Mouse (Mus musculus): ENCODE measurements around the gene Panx2. TPM values are rescaled to one million over a fixed set of nuclear protein-coding genes. Genes with fewer than 3 reads are reported as not detected.
A peak's percentile ranks its signal among the peaks of the same experiment; 100 is the strongest.

Gene Panx2
- polyA plus RNA-seq, 1 experiment from 2014 or later: 0.94 TPM

DNA sequence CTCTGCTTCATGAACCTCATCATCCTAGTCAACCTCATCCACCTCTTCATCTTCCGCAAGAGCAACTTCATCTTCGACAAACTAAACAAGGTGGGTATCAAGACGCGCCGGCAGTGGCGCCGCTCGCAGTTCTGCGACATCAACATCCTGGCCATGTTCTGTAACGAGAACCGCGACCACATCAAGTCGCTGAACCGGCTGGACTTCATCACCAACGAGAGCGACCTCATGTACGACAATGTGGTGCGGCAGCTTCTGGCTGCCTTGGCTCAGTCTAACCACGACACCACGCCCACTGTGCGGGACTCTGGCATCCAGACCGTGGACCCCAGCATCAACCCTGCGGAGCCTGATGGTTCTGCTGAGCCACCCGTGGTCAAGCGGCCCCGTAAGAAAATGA is 8.7 kb downstream of the Panx2 start:
- H3K4me3 ChIP-seq (ENCODE audit: low read depth, low read length): 0 out of 2 replicates have a peak overlapping the region, but pooled peaks have one; percentile 12
- H3K9ac ChIP-seq (ENCODE audit: low read depth, low read length): no peak overlapping the region
- peaks cover 31% of the 10 kb centered on the region for H3K27me3 ChIP-seq (ENCODE audit: control insufficient read depth, insufficient read depth, low read length)
- H3K4me2 ChIP-seq (replicated peaks; ENCODE audit: low read depth, low read length): no peak overlapping the region
- DNase-seq (ENCODE audit: low spot score) (no peak), ATAC-seq (ENCODE audit: low FRiP score) (no peak)
- H3K4me1 ChIP-seq (replicated peaks; ENCODE audit: control insufficient read depth, insufficient read depth, low read length): no peaks in the 10 kb centered on the region
- no peak overlapping the region for H3K27ac ChIP-seq (ENCODE audit: low read depth, low read length)
- WGBS: 33% methylated on average over 26 of the region's 26 CpGs
- no peaks in the 10 kb centered on the region for H3K36me3 ChIP-seq (ENCODE audit: control insufficient read depth, insufficient read depth, low read length)
- H3K9me3 ChIP-seq (ENCODE audit: control insufficient read depth, low read length): no peaks in the 10 kb centered on the region

GRCm38 (mm10) chr15:89069336-89069840 is 9.9 kb downstream of the Panx2 start:
- Histone ChIP-seq H3K4me3 (ENCODE audit: low read depth, low read length) (no peak overlapping the region), H3K36me3 (ENCODE audit: control insufficient read depth, insufficient read depth, low read length) (no peaks in the 10 kb centered on the region), H3K27me3 (ENCODE audit: control insufficient read depth, insufficient read depth, low read length) (peaks cover 31% of the 10 kb centered on the region), H3K9me3 (ENCODE audit: control insufficient read depth, low read length) (no peaks in the 10 kb centered on the region), H3K4me1 (replicated peaks; ENCODE audit: control insufficient read depth, insufficient read depth, low read length) (no peaks in the 10 kb centered on the region), H3K27ac (ENCODE audit: low read depth, low read length) (no peak overlapping the region), H3K9ac (ENCODE audit: low read depth, low read length) (no peak overlapping the region), H3K4me2 (replicated peaks; ENCODE audit: low read depth, low read length) (no peak overlapping the region)
- WGBS: 73% methylated on average over 19 of the region's 19 CpGs
- no peak for DNase-seq (ENCODE audit: low spot score)
- no peak for ATAC-seq (ENCODE audit: low FRiP score)

- Histone ChIP-seq H3K27ac (ENCODE audit: low read depth, low read length) (no peak overlapping the region), H3K4me2 (replicated peaks; ENCODE audit: low read depth, low read length) (no peak overlapping the region), H3K27me3 (ENCODE audit: control insufficient read depth, insufficient read depth, low read length) (peaks cover 31% of the 10 kb centered on the region), H3K4me3 (ENCODE audit: low read depth, low read length) (no peak overlapping the region), H3K9ac (ENCODE audit: low read depth, low read length) (no peak overlapping the region), H3K36me3 (ENCODE audit: control insufficient read depth, insufficient read depth, low read length) (no peaks in the 10 kb centered on the region), H3K4me1 (replicated peaks; ENCODE audit: control insufficient read depth, insufficient read depth, low read length) (peaks cover 8% of the 10 kb centered on the region), H3K9me3 (ENCODE audit: control insufficient read depth, low read length) (no peaks in the 10 kb centered on the region)
- DNase-seq (ENCODE audit: low spot score) (no peak), ATAC-seq (ENCODE audit: low FRiP score) (no peak)
- WGBS: 76% methylated on average over 24 of the region's 24 CpGs
Measured at GRCm38 (mm10) chr15:89070606-89071005, 11.1 kb downstream of the Panx2 start.

- no peak for DNase-seq (ENCODE audit: low spot score)
- ATAC-seq (ENCODE audit: low FRiP score): no peak
- H3K4me3 ChIP-seq (ENCODE audit: low read depth, low read length): no peak overlapping the region
- H3K4me2 ChIP-seq (replicated peaks; ENCODE audit: low read depth, low read length): no peak overlapping the region
- H3K9ac ChIP-seq (ENCODE audit: low read depth, low read length): no peak overlapping the region
- no peaks in the 10 kb centered on the region for H3K9me3 ChIP-seq (ENCODE audit: control insufficient read depth, low read length)
- H3K27ac ChIP-seq (ENCODE audit: low read depth, low read length): no peak overlapping the region
- peaks cover 5% of the 10 kb centered on the region for H3K27me3 ChIP-seq (ENCODE audit: control insufficient read depth, insufficient read depth, low read length)
- 89% methylated on average over 10 of the region's 10 CpGs for WGBS
- peaks cover 16% of the 10 kb centered on the region for H3K4me1 ChIP-seq (replicated peaks; ENCODE audit: control insufficient read depth, insufficient read depth, low read length)
- H3K36me3 ChIP-seq (ENCODE audit: control insufficient read depth, insufficient read depth, low read length): no peaks in the 10 kb centered on the region
Measured at GRCm38 (mm10) chr15:89073993-89074603, 14.6 kb downstream of the Panx2 start.

DNA sequence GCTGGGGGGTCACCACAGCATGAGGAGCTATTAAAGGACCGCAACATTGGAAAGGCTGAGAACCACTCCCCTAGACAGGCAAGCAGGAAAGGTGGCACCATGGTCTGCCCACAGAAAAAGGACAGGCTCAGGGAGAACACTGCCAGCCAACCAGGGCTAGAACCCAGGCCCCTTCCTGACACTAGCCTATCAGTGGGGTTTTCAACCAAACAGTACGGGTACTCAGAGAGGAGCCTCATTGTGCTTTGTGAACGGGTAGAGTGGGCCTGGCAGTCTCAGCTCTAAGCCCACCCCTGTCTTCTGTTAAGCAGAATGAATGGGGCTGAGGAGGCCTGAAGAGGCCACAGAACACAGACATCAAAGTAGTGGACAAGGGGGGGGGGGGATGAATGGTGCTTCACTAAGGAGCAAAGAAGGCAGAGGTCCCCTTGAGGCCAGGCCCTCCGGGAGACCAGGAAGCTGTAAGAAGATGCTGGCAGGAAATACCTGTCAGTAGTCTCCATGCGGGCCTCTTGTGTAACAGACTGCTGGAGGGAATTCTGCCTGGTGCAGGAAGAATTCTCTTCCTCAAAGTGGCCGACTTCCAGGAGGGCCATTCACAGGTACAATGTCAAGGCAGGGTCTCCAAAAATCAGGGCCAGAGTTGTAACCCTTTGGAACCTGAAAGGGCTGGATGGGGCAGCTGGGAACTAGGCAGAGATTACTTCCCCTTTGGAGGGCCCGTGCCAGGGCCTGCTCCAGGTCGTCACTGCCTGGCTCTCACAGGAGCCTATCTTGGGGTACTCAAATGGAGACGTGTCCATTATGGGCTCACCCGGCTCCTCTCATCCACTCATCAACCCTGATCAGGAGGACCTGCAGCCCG is 15.3 kb downstream of the Panx2 start, which contains the start of gene Trabd:
Trabd (plus strand) TSS at position 512 of the 865 bp plus-strand sequence.
- peak within 1 kb of the TSS; percentile 87 for H3K27ac ChIP-seq (ENCODE audit: low read depth, low read length)
- H3K4me2 ChIP-seq (replicated peaks; ENCODE audit: low read depth, low read length): peak within 1 kb of the TSS; percentile 93
- H3K9me3 ChIP-seq (ENCODE audit: control insufficient read depth, low read length): no peaks in the 10 kb centered on the region
- no peaks in the 10 kb centered on the region; the same call in 1 of the 2 replicates for H3K27me3 ChIP-seq (ENCODE audit: control insufficient read depth, insufficient read depth, low read length)
- peak within 1 kb of the TSS; percentile 75 for H3K4me3 ChIP-seq (ENCODE audit: low read depth, low read length)
- peak within 1 kb of the TSS; percentile 89 for H3K9ac ChIP-seq (ENCODE audit: low read depth, low read length)
- DNase-seq (ENCODE audit: low spot score) (no peak), ATAC-seq (ENCODE audit: low FRiP score) (no peak; the same call in 1 of the 2 replicates)
- WGBS: 28% methylated on average over 11 of the region's 11 CpGs
- peaks cover 16% of the 10 kb centered on the region for H3K4me1 ChIP-seq (replicated peaks; ENCODE audit: control insufficient read depth, insufficient read depth, low read length)
- no peaks in the 10 kb centered on the region for H3K36me3 ChIP-seq (ENCODE audit: control insufficient read depth, insufficient read depth, low read length)

DNA sequence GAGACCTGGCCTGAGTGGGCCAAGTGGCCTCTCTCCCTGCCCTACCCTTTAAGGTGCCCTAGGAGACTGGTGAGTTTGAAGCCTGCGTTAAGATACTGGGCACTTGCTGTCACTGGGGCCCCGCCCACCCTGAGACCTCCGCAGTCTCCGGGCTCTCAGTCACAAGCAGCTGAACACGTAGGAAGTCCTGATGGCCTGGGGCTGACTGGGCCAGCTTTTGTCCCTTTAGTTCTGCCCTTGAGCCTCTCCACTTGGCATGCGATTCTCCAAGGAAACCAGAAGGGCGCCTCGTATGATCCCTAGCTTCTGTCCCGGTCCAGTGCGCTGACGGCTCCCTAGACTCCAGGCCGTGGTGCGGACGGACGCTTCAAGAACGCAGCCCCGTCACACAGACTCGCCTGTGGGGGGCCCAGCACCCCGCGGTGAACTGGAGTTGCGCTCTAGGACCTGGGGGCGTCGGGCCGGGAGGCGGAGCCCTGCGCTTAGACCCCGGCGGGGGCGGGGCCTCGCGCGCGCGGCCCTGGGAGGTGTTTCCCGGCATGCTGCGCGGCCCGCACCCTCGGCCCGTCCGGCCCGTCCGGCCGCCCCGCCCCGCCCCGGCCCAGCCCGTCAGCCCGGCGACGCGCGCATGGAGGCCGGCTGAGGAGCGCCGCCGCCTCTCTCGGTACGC is 16.1 kb downstream of the Panx2 start:
- peak overlapping the region; percentile 75 for H3K4me3 ChIP-seq (ENCODE audit: low read depth, low read length)
- H3K4me1 ChIP-seq (replicated peaks; ENCODE audit: control insufficient read depth, insufficient read depth, low read length): peaks cover 16% of the 10 kb centered on the region
- 2% methylated on average over 28 of the region's 59 CpGs for WGBS
- H3K27ac ChIP-seq (ENCODE audit: low read depth, low read length): peak overlapping the region; percentile 87
- ATAC-seq (ENCODE audit: low FRiP score) (peak; percentile 91), DNase-seq (ENCODE audit: low spot score) (peak; percentile 95)
- H3K36me3 ChIP-seq (ENCODE audit: control insufficient read depth, insufficient read depth, low read length): no peaks in the 10 kb centered on the region
- no peaks in the 10 kb centered on the region for H3K9me3 ChIP-seq (ENCODE audit: control insufficient read depth, low read length)
- H3K27me3 ChIP-seq (ENCODE audit: control insufficient read depth, insufficient read depth, low read length): no peaks in the 10 kb centered on the region
- H3K9ac ChIP-seq (ENCODE audit: low read depth, low read length): peak overlapping the region; percentile 89
- H3K4me2 ChIP-seq (replicated peaks; ENCODE audit: low read depth, low read length): peak overlapping the region; percentile 93

- no peaks in the 10 kb centered on the region for H3K27me3 ChIP-seq (ENCODE audit: control insufficient read depth, insufficient read depth, low read length)
- H3K4me3 ChIP-seq (ENCODE audit: low read depth, low read length): peak overlapping the region; percentile 75
- H3K9me3 ChIP-seq (ENCODE audit: control insufficient read depth, low read length): no peaks in the 10 kb centered on the region
- under 1% methylated on average over 25 of the region's 39 CpGs for WGBS
- ATAC-seq (ENCODE audit: low FRiP score) (peak; percentile 49), DNase-seq (ENCODE audit: low spot score) (peak; percentile 60)
- peaks cover 16% of the 10 kb centered on the region for H3K4me1 ChIP-seq (replicated peaks; ENCODE audit: control insufficient read depth, insufficient read depth, low read length)
- no peaks in the 10 kb centered on the region for H3K36me3 ChIP-seq (ENCODE audit: control insufficient read depth, insufficient read depth, low read length)
- peak overlapping the region; percentile 87 for H3K27ac ChIP-seq (ENCODE audit: low read depth, low read length)
- peak overlapping the region; percentile 89 for H3K9ac ChIP-seq (ENCODE audit: low read depth, low read length)
- peak overlapping the region; percentile 93 for H3K4me2 ChIP-seq (replicated peaks; ENCODE audit: low read depth, low read length)
Measured at GRCm38 (mm10) chr15:89076156-89076731, 16.7 kb downstream of the Panx2 start.

- H3K9ac ChIP-seq (ENCODE audit: low read depth, low read length): no peak overlapping the region
- no peaks in the 10 kb centered on the region for H3K27me3 ChIP-seq (ENCODE audit: control insufficient read depth, insufficient read depth, low read length)
- no peak overlapping the region for H3K4me2 ChIP-seq (replicated peaks; ENCODE audit: low read depth, low read length)
- WGBS: 78% methylated on average over 9 of the region's 9 CpGs
- no peak for DNase-seq (ENCODE audit: low spot score)
- ATAC-seq (ENCODE audit: low FRiP score): no peak
- H3K9me3 ChIP-seq (ENCODE audit: control insufficient read depth, low read length): no peaks in the 10 kb centered on the region
- H3K36me3 ChIP-seq (ENCODE audit: control insufficient read depth, insufficient read depth, low read length): no peaks in the 10 kb centered on the region; the same call in 1 of the 2 replicates
- H3K4me1 ChIP-seq (replicated peaks; ENCODE audit: control insufficient read depth, insufficient read depth, low read length): peaks cover 16% of the 10 kb centered on the region
- no peak overlapping the region for H3K4me3 ChIP-seq (ENCODE audit: low read depth, low read length)
- no peak overlapping the region for H3K27ac ChIP-seq (ENCODE audit: low read depth, low read length)
Measured at GRCm38 (mm10) chr15:89078208-89078836, 18.8 kb downstream of the Panx2 start.
